Mouse (Mus musculus): ENCODE data around the gene Racgap1. TPM values are rescaled to one million over a fixed set of nuclear protein-coding genes. Genes with fewer than 3 reads are reported as not detected.

Gene Racgap1
- polyA plus RNA-seq, 1 experiment from 2014 or later = 94.4 TPM

DNA sequence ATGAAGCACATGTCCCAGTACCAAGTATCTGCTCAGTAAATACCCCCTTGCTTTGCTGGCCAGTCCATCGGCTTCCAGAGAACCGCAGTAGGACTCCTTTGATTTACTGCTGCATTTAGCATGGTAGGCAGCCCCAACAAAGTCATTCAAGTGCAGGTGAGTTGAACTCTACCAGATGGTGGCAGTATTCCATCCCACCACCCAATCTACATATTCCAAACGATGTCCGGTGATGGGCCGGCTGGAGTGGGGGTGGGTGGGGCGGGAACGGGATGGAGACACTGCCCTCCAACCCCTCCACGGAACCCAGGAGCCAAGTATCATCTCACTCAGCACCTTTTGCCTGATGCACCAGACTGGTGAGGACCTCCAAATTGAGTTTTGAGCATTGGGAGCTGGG, 1.8 kb upstream of the Racgap1 start:
- no peak overlapping the region for H3K27ac ChIP-seq (ENCODE audit: low read length)
- no peaks in the 10 kb centered on the region for H3K36me3 ChIP-seq (ENCODE audit: control insufficient read depth, insufficient read depth)
- peaks cover 28% of the 10 kb centered on the region for H3K4me1 ChIP-seq (replicated peaks; ENCODE audit: control insufficient read depth, insufficient read depth, low read length)
- H3K4me3 ChIP-seq (replicated peaks; ENCODE audit: low read length) = peak overlapping the region; percentile 14; the same call in 1 of the 2 replicates
- no peak for ATAC-seq
- H3K9ac ChIP-seq (replicated peaks; ENCODE audit: low read depth, low read length) = 0 out of 2 replicates have a peak overlapping the region, but pooled peaks have one; percentile 14
- no peaks in the 10 kb centered on the region for H3K9me3 ChIP-seq (ENCODE audit: control insufficient read depth, low read length)
- peak overlapping the region; percentile 40 for H3K4me2 ChIP-seq (ENCODE audit: low read length)
- 16% methylated on average over 8 of the region's 8 CpGs for WGBS
- H3K27me3 ChIP-seq (replicated peaks; ENCODE audit: control insufficient read depth, insufficient read depth, low read length) = peaks cover 11% of the 10 kb centered on the region

DNA sequence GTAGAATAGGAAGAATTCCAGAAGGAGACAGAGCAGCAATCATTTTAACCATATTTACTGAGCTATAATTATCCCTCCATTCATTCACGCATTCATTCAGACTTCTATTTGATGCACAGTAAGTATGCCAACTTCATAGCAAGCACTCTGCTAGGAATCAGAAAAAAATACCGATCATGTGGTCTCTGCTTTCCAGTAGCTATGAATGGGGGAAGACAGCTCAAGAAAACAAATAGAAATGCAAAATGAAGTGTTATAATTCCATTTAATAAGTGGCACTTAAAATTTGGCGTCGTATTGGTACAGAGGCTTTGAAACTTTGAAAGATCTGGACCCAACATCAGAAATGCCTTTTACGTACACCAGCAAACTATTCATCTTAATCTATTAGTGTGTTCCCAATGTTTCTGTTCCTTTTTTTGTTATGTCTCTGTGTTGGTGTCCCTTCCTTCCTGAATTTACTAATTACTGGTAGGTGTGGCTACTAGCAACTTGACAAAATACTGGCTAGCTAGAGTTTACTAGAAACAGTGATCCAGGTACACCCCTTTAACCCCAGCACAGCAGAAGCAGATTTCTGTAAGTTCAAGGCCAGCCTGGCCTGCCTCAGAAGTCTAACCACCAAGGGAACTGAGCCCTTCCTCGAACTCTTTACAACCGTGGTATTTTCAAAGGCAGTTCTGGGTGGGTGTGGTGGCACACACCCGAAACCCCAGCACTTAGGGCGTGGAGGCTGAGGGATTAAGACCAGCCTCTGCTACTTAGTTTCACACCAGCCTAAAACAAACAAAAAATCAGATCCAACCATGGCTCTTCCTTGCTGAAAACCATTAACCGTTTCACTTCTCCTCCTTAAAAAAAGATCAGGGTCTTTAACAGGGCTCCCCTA, 772 bp upstream of the Racgap1 start:
- no peaks in the 10 kb centered on the region for H3K9me3 ChIP-seq (ENCODE audit: control insufficient read depth, low read length)
- H3K27me3 ChIP-seq (replicated peaks; ENCODE audit: control insufficient read depth, insufficient read depth, low read length) = peaks cover 11% of the 10 kb centered on the region
- peak overlapping the region; percentile 75 for H3K4me3 ChIP-seq (replicated peaks; ENCODE audit: low read length)
- H3K4me2 ChIP-seq (ENCODE audit: low read length) = peak overlapping the region; percentile 57
- H3K9ac ChIP-seq (replicated peaks; ENCODE audit: low read depth, low read length) = 0 out of 2 replicates have a peak overlapping the region, but pooled peaks have one; percentile 38
- peaks cover 34% of the 10 kb centered on the region for H3K4me1 ChIP-seq (replicated peaks; ENCODE audit: control insufficient read depth, insufficient read depth, low read length)
- WGBS = 74% methylated on average over 10 of the region's 10 CpGs
- H3K36me3 ChIP-seq (ENCODE audit: control insufficient read depth, insufficient read depth) = no peaks in the 10 kb centered on the region
- peak; percentile 7; the same call in 1 of the 2 replicates for ATAC-seq
- H3K27ac ChIP-seq (ENCODE audit: low read length) = no peak overlapping the region

DNA sequence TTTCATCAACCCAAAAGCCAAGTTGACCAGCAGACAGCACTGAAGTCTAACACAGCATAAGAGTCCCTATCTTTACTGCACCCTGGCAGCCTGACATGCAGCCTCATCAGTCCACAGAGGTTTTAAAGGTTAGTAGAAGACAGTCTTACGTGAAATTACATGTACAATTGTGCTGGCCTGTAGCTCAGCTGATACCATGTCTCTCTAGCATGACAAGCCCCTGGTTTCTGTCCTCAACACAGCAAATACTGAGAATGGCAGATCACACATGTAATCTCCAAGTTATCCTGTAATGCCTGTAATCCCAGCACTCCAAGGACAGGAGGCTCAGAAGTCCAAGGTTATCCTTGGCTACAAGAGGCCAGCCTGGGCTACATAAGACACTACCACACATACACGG, 1.2 kb downstream of the Racgap1 start:
- H3K27ac ChIP-seq (ENCODE audit: low read length) = no peak overlapping the region
- H3K4me2 ChIP-seq (ENCODE audit: low read length) = peak overlapping the region; percentile 85
- 36% methylated on average over 2 of the region's 2 CpGs for WGBS
- H3K27me3 ChIP-seq (replicated peaks; ENCODE audit: control insufficient read depth, insufficient read depth, low read length) = peaks cover 9% of the 10 kb centered on the region
- no peaks in the 10 kb centered on the region for H3K9me3 ChIP-seq (ENCODE audit: control insufficient read depth, low read length)
- peaks cover 42% of the 10 kb centered on the region for H3K4me1 ChIP-seq (replicated peaks; ENCODE audit: control insufficient read depth, insufficient read depth, low read length)
- peak overlapping the region; percentile 22; the same call in 1 of the 2 replicates for H3K9ac ChIP-seq (replicated peaks; ENCODE audit: low read depth, low read length)
- no peaks in the 10 kb centered on the region for H3K36me3 ChIP-seq (ENCODE audit: control insufficient read depth, insufficient read depth)
- peak overlapping the region; percentile 75 for H3K4me3 ChIP-seq (replicated peaks; ENCODE audit: low read length)
- no peak for ATAC-seq

DNA sequence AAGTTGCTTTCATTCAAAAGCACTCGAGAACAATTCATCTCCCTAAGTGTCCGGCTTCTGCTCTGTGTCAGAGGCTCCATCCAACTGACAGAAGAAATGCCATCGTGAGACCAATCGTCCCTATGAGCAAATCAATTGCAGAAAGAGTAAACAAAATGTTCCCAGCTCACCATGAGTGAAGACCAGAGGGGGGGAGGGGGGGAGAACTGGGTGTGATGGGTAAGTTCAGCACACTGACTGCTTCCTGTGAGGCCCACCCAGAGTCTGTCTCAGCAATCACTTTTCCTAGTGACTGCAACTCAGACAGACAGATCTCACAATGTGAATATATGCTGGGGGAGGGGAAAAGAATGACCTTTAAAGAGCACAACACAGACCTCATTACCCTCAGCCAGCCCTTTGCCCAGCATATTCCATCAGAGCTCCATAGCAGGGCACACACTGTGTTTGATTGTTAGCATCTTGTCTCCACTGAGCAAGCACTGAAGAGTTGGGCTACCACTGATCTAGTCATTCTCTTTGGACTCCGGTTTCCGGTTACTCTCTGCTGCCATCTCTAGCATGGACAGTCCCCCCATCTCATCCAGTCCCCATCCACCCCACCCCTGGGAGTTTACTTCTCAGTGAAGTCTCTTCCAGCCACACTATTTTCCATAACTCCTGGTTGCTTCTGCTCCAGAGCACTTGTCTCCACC, 2.2 kb downstream of the Racgap1 start:
- H3K9me3 ChIP-seq (ENCODE audit: control insufficient read depth, low read length) = no peaks in the 10 kb centered on the region
- no peak overlapping the region for H3K27ac ChIP-seq (ENCODE audit: low read length)
- no peaks in the 10 kb centered on the region for H3K36me3 ChIP-seq (ENCODE audit: control insufficient read depth, insufficient read depth)
- WGBS = 24% methylated on average over 6 of the region's 6 CpGs
- H3K9ac ChIP-seq (replicated peaks; ENCODE audit: low read depth, low read length) = no peak overlapping the region
- H3K4me2 ChIP-seq (ENCODE audit: low read length) = peak overlapping the region; percentile 85
- peaks cover 49% of the 10 kb centered on the region for H3K4me1 ChIP-seq (replicated peaks; ENCODE audit: control insufficient read depth, insufficient read depth, low read length)
- H3K4me3 ChIP-seq (replicated peaks; ENCODE audit: low read length) = peak overlapping the region; percentile 14
- H3K27me3 ChIP-seq (replicated peaks; ENCODE audit: control insufficient read depth, insufficient read depth, low read length) = no peaks in the 10 kb centered on the region; the same call in 1 of the 2 replicates
- no peak for ATAC-seq

DNA sequence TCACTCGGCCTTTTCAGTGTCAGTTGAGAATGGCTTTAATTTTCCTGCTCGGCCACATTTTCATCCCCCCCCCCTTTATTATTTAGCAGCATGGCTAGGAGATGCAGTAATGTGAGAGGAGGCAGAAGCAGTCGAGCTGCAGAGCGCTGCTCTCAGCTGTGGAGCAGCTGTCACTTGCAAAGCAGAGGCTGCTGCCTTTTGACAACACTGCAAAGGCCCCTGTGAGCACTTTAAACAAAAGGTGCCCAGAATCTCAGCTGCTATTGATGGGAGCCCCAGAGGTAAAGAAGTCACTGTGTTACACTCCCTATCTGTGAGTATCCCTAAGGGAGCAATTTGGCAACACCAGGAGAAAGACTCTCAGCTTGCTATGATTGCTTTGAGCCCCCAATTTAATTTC, 3.1 kb downstream of the Racgap1 start:
- no peak overlapping the region for H3K4me3 ChIP-seq (replicated peaks; ENCODE audit: low read length)
- 14% methylated on average over 4 of the region's 4 CpGs for WGBS
- H3K27ac ChIP-seq (ENCODE audit: low read length) = peak overlapping the region; percentile 67
- no peaks in the 10 kb centered on the region for H3K36me3 ChIP-seq (ENCODE audit: control insufficient read depth, insufficient read depth)
- no peak for ATAC-seq
- peaks cover 41% of the 10 kb centered on the region for H3K4me1 ChIP-seq (replicated peaks; ENCODE audit: control insufficient read depth, insufficient read depth, low read length)
- H3K9ac ChIP-seq (replicated peaks; ENCODE audit: low read depth, low read length) = no peak overlapping the region
- H3K4me2 ChIP-seq (ENCODE audit: low read length) = no peak overlapping the region
- H3K9me3 ChIP-seq (ENCODE audit: control insufficient read depth, low read length) = no peaks in the 10 kb centered on the region
- H3K27me3 ChIP-seq (replicated peaks; ENCODE audit: control insufficient read depth, insufficient read depth, low read length) = no peaks in the 10 kb centered on the region; the same call in 1 of the 2 replicates

DNA sequence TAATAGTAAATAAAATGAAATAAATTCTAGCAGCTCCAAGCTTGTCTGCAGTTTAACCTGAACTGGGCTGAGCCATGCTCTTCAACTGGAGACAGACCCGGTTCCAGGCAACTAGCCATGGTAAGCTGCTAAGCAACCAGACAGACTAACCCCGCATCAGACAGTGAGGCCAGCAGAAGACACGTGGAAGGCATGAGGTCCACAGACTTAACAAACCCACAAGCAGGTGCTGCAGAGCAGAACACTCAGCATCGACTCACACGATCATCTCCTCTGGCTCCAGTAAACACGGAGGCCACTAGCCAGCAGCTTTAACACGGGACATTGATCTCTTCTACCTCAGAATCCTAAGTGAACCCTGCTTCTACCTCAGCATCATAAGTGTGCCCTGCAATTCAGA, 6.7 kb downstream of the Racgap1 start:
- peaks cover 35% of the 10 kb centered on the region for H3K4me1 ChIP-seq (replicated peaks; ENCODE audit: control insufficient read depth, insufficient read depth, low read length)
- no peaks in the 10 kb centered on the region for H3K27me3 ChIP-seq (replicated peaks; ENCODE audit: control insufficient read depth, insufficient read depth, low read length)
- peak overlapping the region; percentile 2; the same call in 1 of the 2 replicates for H3K9ac ChIP-seq (replicated peaks; ENCODE audit: low read depth, low read length)
- ATAC-seq = peak; percentile 51; the same call in 1 of the 2 replicates
- no peak overlapping the region for H3K4me3 ChIP-seq (replicated peaks; ENCODE audit: low read length)
- no peaks in the 10 kb centered on the region for H3K9me3 ChIP-seq (ENCODE audit: control insufficient read depth, low read length)
- H3K36me3 ChIP-seq (ENCODE audit: control insufficient read depth, insufficient read depth) = no peaks in the 10 kb centered on the region
- peak overlapping the region; percentile 11 for H3K4me2 ChIP-seq (ENCODE audit: low read length)
- WGBS = 45% methylated on average over 7 of the region's 7 CpGs
- H3K27ac ChIP-seq (ENCODE audit: low read length) = no peak overlapping the region

DNA sequence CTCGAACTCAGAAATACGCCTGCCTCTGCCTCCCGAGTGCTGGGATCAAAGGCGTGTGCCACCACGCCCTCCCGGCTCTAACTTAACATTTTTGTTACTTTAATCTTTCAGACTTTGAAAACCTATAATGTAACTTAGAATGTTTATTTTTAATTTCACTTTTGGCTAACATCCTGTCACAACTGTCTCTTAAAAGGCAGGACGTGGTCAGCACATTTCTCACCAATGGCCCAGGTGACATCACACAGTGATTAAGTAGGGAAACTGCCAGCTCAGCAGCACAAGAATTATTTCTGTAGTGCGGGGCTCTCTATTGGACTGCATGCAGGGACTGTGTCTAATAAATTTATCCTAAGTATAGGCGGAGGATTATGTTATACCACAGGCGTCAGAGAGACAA, 7.6 kb downstream of the Racgap1 start:
- no peak overlapping the region for H3K27ac ChIP-seq (ENCODE audit: low read length)
- no peaks in the 10 kb centered on the region for H3K36me3 ChIP-seq (ENCODE audit: control insufficient read depth, insufficient read depth)
- no peaks in the 10 kb centered on the region for H3K27me3 ChIP-seq (replicated peaks; ENCODE audit: control insufficient read depth, insufficient read depth, low read length)
- H3K9me3 ChIP-seq (ENCODE audit: control insufficient read depth, low read length) = no peaks in the 10 kb centered on the region
- no peak for ATAC-seq
- peaks cover 26% of the 10 kb centered on the region for H3K4me1 ChIP-seq (replicated peaks; ENCODE audit: control insufficient read depth, insufficient read depth, low read length)
- H3K4me3 ChIP-seq (replicated peaks; ENCODE audit: low read length) = no peak overlapping the region
- H3K4me2 ChIP-seq (ENCODE audit: low read length) = no peak overlapping the region
- no peak overlapping the region for H3K9ac ChIP-seq (replicated peaks; ENCODE audit: low read depth, low read length)
- 72% methylated on average over 10 of the region's 10 CpGs for WGBS

DNA sequence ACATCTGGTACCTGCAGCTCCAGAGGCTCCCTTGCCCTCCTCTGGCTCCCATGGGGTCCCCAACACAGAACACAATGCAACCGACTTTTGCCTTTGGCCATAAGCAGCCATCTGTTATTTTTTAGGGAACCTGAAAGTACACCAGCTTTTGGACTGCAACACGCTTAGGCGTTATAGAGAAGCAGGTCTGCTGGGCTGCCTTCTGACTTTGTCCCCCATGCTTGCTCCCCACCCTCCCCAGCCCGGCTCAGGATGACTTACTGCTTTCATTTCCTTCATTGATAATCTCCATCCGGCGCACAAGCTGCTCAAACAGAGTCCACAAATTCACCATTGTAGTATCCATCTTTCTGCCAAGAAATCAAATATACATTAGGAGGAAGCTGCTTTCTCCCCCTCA, 8.8 kb downstream of the Racgap1 start:
- Histone ChIP-seq H3K4me3 (replicated peaks; ENCODE audit: low read length) (no peak overlapping the region), H3K9ac (replicated peaks; ENCODE audit: low read depth, low read length) (no peak overlapping the region), H3K4me2 (ENCODE audit: low read length) (no peak overlapping the region), H3K27ac (ENCODE audit: low read length) (no peak overlapping the region), H3K4me1 (replicated peaks; ENCODE audit: control insufficient read depth, insufficient read depth, low read length) (peaks cover 22% of the 10 kb centered on the region), H3K9me3 (ENCODE audit: control insufficient read depth, low read length) (no peaks in the 10 kb centered on the region), H3K36me3 (ENCODE audit: control insufficient read depth, insufficient read depth) (no peaks in the 10 kb centered on the region), H3K27me3 (replicated peaks; ENCODE audit: control insufficient read depth, insufficient read depth, low read length) (no peaks in the 10 kb centered on the region)
- ATAC-seq = no peak
- WGBS = 77% methylated on average over 6 of the region's 6 CpGs

DNA sequence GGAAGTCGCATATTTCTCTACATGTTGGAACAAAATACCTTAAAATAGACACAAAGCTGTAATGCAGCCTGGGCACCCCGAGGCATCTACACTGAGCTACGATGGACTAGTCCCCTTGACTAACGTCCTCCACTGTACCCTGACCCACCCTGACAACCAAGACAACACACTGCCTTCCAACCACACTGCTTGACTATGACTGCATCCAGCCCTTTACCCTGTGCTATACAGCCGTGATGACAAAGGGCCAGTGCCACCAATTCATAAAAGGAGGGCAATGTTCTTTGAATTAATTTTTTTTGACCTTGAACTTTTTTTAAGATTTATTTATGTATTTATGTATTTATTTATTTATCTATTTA, 13.4 kb downstream of the Racgap1 start:
- Histone ChIP-seq H3K27me3 (replicated peaks; ENCODE audit: control insufficient read depth, insufficient read depth, low read length) (no peaks in the 10 kb centered on the region), H3K4me1 (replicated peaks; ENCODE audit: control insufficient read depth, insufficient read depth, low read length) (peaks cover 9% of the 10 kb centered on the region; the same call in 1 of the 2 replicates), H3K27ac (ENCODE audit: low read length) (peak overlapping the region; percentile 76), H3K4me3 (replicated peaks; ENCODE audit: low read length) (no peak overlapping the region), H3K4me2 (ENCODE audit: low read length) (no peak overlapping the region), H3K9me3 (ENCODE audit: control insufficient read depth, low read length) (no peaks in the 10 kb centered on the region), H3K9ac (replicated peaks; ENCODE audit: low read depth, low read length) (no peak overlapping the region), H3K36me3 (ENCODE audit: control insufficient read depth, insufficient read depth) (no peaks in the 10 kb centered on the region)
- ATAC-seq = no peak
- WGBS = 73% methylated on average over 5 of the region's 5 CpGs
